Comparison of ENCODE assay signal across 8 mouse cellular contexts in the genomic region with DNA sequence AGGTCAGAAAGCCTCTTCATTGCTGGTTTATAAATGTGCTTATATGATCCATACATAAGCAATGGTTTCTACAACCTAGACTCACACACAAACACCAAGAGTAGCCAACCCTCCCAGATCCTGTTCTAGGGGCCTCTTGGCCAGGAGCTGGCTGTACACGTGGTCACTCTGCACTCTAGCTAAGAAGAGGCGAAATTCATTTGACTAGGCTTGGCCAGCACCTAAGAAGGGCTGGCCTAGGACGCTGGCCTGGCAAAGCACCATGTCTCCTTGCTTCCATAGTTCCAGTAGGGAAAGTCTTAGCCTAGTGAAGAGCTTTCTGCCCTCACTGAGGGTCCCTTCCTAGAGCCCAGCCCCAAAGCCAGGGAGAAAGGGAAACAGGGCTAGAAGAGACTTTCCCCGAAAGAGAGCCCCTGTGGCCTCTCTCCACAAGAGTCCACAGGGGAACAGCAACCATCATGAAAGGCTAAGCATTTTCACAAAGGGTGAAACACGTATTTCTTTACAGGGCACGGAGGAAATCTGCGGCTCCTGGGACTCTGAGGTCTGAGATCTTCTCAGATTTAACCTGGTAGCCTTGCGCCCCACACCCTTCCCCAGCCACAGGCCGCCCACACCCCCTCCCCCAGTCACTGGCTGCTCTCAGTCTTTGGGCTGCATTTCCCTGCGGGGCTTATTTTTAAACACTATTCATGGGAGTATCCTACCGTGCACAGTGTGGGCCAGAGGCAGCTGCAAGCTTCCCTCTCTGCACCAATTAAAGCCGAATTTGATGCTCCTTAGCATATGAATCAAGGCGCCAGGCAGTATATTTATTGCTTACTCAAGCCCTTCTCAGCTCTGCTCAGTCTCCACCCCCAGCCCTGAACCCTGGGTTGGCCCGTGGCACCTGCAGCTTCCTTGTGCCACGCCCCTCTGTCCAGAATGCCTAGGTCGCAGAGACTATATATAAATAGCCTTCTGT.
A peak's percentile ranks its signal among the peaks of the same experiment; 100 is the strongest.
DNase-seq lines count a peak whose midpoint lies in the region; ATAC-seq lines count a peak whose summit lies in the region.

No protein-coding gene starts in this region.

- intact Hi-C loops in heart, postnatal 14 days (cut with DNase I), result no loop called here
- intact Hi-C loops in left cerebral cortex, postnatal 36 days (cut with DNase I), result no loop called here

- 0 out of 2 replicates have a peak, but pooled peaks have one; percentile 35 for ATAC-seq in common myeloid progenitor, adult 5-6 weeks (replicated peaks; ENCODE audit: low read depth, poor library complexity, severe bottlenecking)

- DNase-seq in layer of hippocampus, adult 9-11 months, result peak; percentile 43
- no peak for DNase-seq in layer of hippocampus, postnatal 36 days
- DNase-seq in heart, postnatal 14 days, result peak; percentile 29 to 56
- peak; percentile 53 to 61 for DNase-seq in left cerebral cortex, postnatal 36 days (ENCODE audit: low spot score in 2 of 2)
- peak; percentile 46 for DNase-seq in right cerebral cortex, postnatal 14 days
- no peak for DNase-seq in spleen, postnatal 14 days (ENCODE audit: low spot score in 2 of 2)
- no peak for DNase-seq in ovary, postnatal 36 days (ENCODE audit: low spot score)

Comparison
In these comparisons a context has a peak if more than half of its experiments do, and no peak if none do; other contexts are left out.
1. DNase-seq: peak in layer of hippocampus, adult 9-11 months (single experiment), heart, postnatal 14 days (2 of 2), left cerebral cortex, postnatal 36 days (2 of 2) and right cerebral cortex, postnatal 14 days (single experiment); none in layer of hippocampus, postnatal 36 days (0 of 2), spleen, postnatal 14 days (0 of 2) and ovary, postnatal 36 days (single experiment).